Mouse (Mus musculus) kidney, adult 2 months (tissue): ENCODE data around the gene Ostf1.

Source experiments
- CTCF ChIP-seq: fragments of 200-500 bp; conservative IDR thresholded peaks from 2 replicates; pipeline ENCODE4 v1.5.1; 2011; ENCODE audit warnings: low read depth, mild to moderate bottlenecking, control low read depth, low read length, moderate library complexity, mixed read lengths; ENCODE audit not compliant: insufficient read depth, insufficient read length
- POLR2A ChIP-seq: fragments of 200-500 bp; IDR thresholded peaks from one replicate; pipeline ENCODE4 v1.6.1; 2011; ENCODE audit warnings: low read depth, low read length, control low read depth

DNA sequence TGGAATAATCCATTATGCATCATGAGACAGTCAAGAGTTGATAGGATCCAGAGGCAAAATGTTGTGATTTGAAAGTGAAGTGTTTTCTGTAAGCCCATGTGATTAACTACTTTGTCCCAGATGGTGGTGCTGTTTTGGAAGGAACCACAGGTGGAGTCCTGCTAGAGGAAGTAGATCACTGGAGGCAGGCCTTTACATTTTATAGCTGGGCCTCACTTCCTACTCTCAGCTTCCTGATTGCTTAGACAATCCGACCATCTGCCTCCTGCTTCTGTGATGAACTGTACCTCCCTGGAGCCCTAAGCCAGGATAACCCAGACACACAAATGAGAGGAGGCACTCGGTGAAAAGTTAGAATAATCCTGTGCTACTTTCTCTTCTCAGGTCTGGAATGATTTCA, 32.3 kb upstream of the Ostf1 start:
- TF ChIP-seq POLR2A (no peak), CTCF (no peak)
